Mouse (Mus musculus) megakaryocyte, embryonic 14.5 days (primary cell): ENCODE data around the gene Srrm1. TPM values are rescaled to one million over a fixed set of nuclear protein-coding genes. Genes with fewer than 3 reads are reported as not detected.
A peak's percentile ranks its signal among the peaks of the same experiment; 100 is the strongest.
"Not testable (repeated sequence)": the region's sequence is repeated elsewhere in the genome, so short reads cannot be mapped to it uniquely, and the experiment has no call there.

ENCODE experiments used
- H3K27me3 ChIP-seq: replicated peaks from 2 replicates; pipeline ENCODE3; 2012; ENCODE audit warnings: inconsistent platforms
- H3K36me3 ChIP-seq: replicated peaks from 2 replicates; pipeline ENCODE3; 2012; ENCODE audit warnings: low read length, inconsistent platforms, mixed read lengths
- H3K4me1 ChIP-seq: 2 replicates; pipeline ENCODE4 v1.6.1; 2012; ENCODE audit warnings: inconsistent platforms
- H3K4me3 ChIP-seq: replicated peaks from 2 replicates; pipeline ENCODE3; 2012; ENCODE audit warnings: moderate library complexity, mild to moderate bottlenecking, inconsistent platforms
- H3K9me3 ChIP-seq: 2 replicates; pipeline ENCODE4 v1.6.1; 2012; ENCODE audit warnings: inconsistent platforms
- FLI1 ChIP-seq: IDR thresholded peaks from 2 replicates; pipeline ENCODE4 v1.6.1; 2012; ENCODE audit warnings: low read length, inconsistent platforms, mixed read lengths
- GATA1 ChIP-seq: IDR thresholded peaks from 3 replicates; pipeline ENCODE4 v1.6.1; 2012; ENCODE audit warnings: mixed read lengths, low read length, inconsistent platforms, borderline replicate concordance
- polyA plus RNA-seq: library from polyadenylated mRNA; stranded (reverse); fragments of >175 nt; gene quantifications from 2 replicates; pipeline ENCODE4 v1.2.3, GENCODE M21; 2012; ENCODE audit warnings: low replicate concordance; ENCODE audit not compliant: insufficient read depth

Gene Srrm1
- polyA plus RNA-seq, 1 experiment: 207 TPM

DNA sequence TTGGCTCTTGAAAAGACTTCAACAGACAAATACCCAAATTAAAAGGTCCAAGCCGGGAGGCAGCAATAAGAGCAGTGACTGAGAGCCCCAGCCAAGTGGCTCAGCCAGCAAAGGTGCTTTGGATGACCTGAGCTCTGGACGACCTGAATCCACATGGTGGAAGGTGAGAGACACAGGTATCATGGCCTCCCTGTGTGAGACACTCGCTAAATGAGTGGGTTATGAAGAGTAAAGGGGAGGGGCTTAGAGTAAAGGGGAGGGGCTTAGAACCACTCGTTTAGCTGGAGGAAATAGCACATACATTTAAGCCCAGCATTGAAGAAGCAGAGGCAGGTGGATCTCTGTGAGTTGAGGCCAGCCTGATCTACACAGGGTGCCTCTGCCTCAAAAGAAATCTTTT lies 69.7 kb downstream of the Srrm1 start:
- Histone ChIP-seq H3K4me3 (no peak overlapping the region), H3K9me3 (no peaks in the 10 kb centered on the region), H3K36me3 (no peaks in the 10 kb centered on the region), H3K4me1 (peaks cover 58% of the 10 kb centered on the region), H3K27me3 (no peaks in the 10 kb centered on the region)
- no peak for TF ChIP-seq FLI1
- TF ChIP-seq GATA1: no peak

DNA sequence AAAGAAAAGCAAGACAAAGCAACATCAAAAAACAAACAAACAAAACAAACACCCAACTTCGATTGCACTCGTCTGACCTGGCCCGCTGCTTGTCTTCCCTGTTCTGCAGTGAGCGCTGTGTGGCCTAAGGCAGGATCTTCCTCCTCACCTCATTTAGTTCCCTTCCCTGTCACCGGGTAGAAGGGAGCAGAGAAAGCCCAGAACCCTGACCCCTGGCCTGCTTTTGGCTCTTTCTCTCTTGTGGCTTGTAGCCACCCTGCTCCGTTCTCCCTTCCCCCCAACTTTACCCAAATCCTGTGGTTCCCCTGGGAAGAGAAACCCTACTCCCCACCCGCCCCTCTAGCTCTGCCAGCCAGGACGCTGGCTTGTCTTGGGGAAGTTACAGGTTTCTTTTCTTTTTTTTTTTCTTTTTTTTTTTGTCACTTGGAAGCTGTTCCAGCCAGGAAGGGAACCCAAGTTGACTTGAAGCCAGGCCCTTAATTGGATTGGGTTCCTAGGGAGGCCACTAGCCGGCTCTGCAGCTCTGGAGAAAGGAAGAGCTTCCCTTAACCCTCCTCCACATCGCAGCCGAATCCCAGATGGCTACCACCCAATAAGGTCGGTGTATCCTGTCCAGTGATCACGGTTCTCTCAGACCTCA lies 70.3 kb downstream of the Srrm1 start:
- Histone ChIP-seq H3K4me3 (no peak overlapping the region), H3K4me1 (peaks cover 56% of the 10 kb centered on the region), H3K36me3 (no peaks in the 10 kb centered on the region), H3K9me3 (no peaks in the 10 kb centered on the region), H3K27me3 (no peaks in the 10 kb centered on the region)
- TF ChIP-seq GATA1 (no peak), FLI1 (no peak)

DNA sequence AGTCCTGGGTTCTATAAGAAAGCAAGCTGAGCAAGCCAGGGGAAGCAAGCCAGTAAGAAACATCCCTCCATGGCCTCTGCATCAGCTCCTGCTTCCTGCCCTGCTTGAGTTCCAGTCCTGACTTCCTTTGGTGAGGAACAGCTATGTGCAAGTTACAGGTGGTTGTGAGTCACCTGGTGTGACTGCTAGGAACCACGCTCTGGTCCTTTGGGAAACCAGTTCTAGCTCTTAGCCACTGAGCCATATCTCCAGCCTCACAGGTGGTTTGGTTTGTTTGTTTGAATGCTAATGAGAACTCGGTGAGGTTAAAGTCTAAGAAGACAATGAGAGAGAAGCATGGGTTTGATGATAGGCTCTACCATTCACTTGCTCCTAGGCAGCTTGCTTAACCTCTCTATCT lies 73.1 kb downstream of the Srrm1 start:
- peaks cover 55% of the 10 kb centered on the region for H3K4me1 ChIP-seq
- not testable (repeated sequence) for H3K36me3 ChIP-seq, H3K27me3 ChIP-seq, H3K9me3 ChIP-seq, H3K4me3 ChIP-seq

DNA sequence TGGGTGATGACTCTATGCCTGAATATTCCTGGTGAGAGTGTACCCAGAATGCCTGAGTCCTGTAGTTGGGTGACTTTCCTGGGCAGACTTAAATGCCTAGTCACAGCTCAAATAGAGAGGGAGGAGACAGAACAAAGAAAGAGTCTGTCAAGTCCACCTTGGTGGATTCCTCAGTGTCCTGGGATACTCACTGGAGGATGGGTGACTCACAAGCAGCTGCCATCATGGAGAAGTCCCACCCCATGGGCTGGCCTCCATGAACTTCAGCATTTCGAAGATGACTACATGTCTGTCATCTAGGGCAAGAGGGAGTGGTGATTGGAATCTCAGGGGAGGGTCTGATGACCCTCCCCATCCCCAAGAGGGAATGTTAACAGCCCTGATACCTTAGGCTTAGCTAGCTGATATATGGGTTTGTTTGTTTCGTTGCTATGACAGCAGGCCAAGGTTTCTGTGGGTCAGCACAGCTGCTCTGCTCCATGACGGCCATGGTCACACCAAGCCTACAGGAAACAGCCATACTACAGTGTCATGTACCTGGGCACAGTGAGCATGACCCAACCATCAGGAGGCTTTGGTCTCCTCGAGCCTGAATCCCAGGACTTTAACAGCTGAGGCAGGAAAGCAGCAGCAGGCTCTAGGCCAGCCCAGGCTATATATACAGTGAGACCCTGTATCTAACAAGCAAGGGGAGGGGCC lies 76.3 kb downstream of the Srrm1 start:
- Histone ChIP-seq H3K9me3 (no peaks in the 10 kb centered on the region), H3K4me1 (peaks cover 56% of the 10 kb centered on the region), H3K27me3 (no peaks in the 10 kb centered on the region), H3K36me3 (no peaks in the 10 kb centered on the region), H3K4me3 (no peak overlapping the region)
- TF ChIP-seq GATA1 (no peak), FLI1 (no peak)

DNA sequence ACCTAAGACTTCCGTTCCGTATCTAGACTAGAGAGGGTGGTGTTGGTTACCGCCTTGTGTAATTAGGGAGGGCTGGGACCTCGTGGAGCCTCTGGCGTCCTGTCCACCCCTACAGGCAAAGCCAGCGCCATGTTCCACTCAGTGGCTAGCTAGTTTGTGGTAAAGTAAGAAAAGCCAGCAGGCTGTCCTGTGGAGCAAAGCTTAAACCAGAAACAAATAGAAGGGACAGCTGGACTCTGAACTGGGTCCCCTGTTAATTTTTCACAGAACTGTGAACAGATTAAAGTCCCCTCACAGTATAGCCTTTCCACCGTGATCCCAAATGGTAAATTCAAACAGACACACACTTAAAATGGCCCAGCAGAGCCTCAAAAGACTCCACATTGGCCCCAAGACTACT lies 78.4 kb downstream of the Srrm1 start:
- Histone ChIP-seq H3K36me3 (peaks cover 17% of the 10 kb centered on the region), H3K4me1 (peaks cover 59% of the 10 kb centered on the region), H3K27me3 (no peaks in the 10 kb centered on the region), H3K4me3 (no peak overlapping the region), H3K9me3 (no peaks in the 10 kb centered on the region)
- TF ChIP-seq FLI1: no peak
- TF ChIP-seq GATA1: no peak

DNA sequence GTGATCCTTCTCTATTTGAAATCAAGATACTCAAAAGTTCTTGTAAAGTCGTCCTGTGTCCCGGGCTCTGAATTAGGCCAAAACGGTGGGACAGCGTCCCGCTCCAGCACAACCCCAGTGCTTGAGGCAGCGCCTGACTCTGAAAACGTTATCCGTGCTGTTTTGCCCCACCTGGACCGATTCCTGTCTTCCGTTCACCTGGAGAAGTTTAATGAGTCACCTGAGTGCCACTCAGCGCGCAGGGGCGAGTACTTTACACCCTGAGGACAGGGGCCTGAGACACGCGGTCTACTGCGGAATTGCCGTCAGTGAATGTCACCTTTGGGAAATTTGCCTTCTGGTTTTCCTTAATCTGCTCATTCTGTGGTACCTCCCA lies 79.8 kb downstream of the Srrm1 start:
- TF ChIP-seq FLI1 (no peak), GATA1 (no peak)
- Histone ChIP-seq H3K9me3 (no peaks in the 10 kb centered on the region), H3K4me1 (peaks cover 68% of the 10 kb centered on the region), H3K4me3 (peak overlapping the region; percentile 95), H3K36me3 (peaks cover 31% of the 10 kb centered on the region), H3K27me3 (no peaks in the 10 kb centered on the region)

DNA sequence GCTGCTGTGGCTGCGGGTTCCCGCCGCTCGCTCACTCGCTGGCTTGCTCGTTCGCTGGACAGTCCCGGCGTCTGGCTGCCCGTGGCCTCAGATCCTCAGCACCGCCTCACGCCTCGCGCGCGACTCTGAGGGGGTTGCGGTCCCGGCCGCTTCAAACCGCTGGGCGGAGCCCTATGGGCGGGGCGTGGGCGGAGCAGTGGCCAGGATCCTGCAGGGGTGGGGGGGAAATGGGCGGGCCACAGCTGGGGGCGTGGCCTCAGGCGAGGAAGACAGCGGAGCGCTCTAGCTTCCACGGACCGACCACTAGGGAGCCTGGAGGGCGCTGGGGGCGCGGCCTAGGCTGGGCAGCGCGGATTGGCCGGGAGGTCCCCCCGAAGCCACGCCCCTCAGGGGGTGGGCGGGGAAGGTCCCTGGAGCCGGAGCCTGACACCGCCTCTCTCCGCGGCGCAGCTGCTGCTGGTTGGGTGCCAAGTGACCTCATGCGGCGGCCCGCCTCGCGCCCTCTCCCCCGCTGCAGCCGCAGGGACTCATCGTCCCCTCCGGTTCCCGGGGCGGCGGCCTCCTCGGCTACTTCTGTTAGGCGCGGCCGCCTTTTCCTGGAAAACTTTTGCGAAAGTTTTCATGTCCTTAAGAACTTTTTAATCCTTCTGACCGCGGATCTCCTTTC lies 80.3 kb downstream of the Srrm1 start, which contains the start of gene Clic4:
Gene Clic4 (minus strand): TSS at position 175 of the 667 bp plus-strand sequence.
- H3K4me3 ChIP-seq: peak within 1 kb of the TSS; percentile 95
- H3K9me3 ChIP-seq: no peaks in the 10 kb centered on the region
- H3K4me1 ChIP-seq: peaks cover 70% of the 10 kb centered on the region
- H3K36me3 ChIP-seq: peaks cover 36% of the 10 kb centered on the region
- TF ChIP-seq GATA1: no peak
- no peak for TF ChIP-seq FLI1
- no peaks in the 10 kb centered on the region for H3K27me3 ChIP-seq

DNA sequence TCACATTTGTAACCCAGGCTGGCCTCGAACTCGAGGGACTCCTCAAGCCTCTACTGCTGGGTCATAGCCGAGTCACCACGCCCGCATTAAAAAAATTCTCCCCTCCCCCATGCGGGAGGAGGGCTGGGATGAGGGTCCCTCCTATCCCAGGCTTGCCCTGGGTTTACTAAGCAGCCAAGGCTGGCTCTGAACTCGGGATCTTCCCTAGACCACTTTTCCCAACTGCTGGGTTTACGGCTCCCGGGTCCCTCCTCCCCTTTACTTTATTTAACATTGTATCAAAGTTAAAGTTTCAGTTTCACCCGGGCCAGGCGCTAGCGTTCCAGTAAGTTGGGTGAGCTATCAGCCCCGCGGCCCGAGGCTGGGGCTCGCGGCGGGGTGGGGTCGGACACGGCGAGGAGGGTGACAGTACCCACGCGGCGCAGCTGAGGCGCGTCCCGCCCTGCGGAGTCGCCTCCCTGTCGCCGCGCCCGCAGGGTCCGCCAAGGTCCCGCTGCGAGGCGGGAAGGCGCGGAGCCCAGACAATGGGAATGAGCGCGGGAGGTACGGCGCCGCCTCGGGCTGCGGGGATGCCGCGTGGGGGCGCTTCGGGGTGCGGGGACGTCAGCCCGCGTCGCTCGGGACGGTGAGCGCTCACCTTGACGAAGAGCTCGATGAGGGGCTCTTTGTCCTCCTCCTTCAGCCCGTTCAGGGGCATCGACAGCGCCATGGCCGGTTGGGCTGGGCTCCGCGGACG lies 81.1 kb downstream of the Srrm1 start:
- Histone ChIP-seq H3K36me3 (peaks cover 43% of the 10 kb centered on the region), H3K27me3 (no peaks in the 10 kb centered on the region), H3K4me3 (peak overlapping the region; percentile 95), H3K9me3 (no peaks in the 10 kb centered on the region), H3K4me1 (peaks cover 70% of the 10 kb centered on the region)
- TF ChIP-seq FLI1 (no peak), GATA1 (no peak)

DNA sequence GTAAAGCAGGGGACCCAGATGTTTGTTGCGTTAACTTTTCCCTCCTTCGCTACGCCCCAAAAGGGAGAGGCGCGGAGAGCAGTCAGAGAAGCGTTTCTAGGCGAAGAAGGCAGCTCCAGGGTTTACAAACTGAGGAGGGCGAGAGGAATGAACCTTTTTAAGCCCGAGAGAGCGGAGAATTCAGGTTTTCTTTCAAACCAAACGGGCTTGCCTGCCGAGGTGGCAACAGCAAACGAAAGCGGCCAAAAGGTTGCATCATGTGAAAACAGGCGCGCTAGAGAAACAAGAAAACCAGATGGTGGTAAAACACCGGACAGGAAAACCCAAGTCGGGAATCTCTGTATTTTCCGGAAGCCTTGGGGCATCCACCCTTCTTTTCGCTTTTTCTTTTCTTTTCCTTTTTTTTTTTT lies 81.7 kb downstream of the Srrm1 start:
- TF ChIP-seq FLI1 (no peak), GATA1 (no peak)
- Histone ChIP-seq H3K9me3 (no peaks in the 10 kb centered on the region), H3K27me3 (no peaks in the 10 kb centered on the region), H3K36me3 (peaks cover 48% of the 10 kb centered on the region), H3K4me1 (peaks cover 70% of the 10 kb centered on the region), H3K4me3 (peak overlapping the region; percentile 95)

Other genes starting within 250 kb of the Srrm1 start
- gene Runx3, start 232.7 kb downstream of the Srrm1 start, polyA plus RNA-seq: 128 and 414 TPM in 2 replicates
- 19.4 and 27.6 TPM in 2 replicates for gene Clic4, start 80.5 kb downstream of the Srrm1 start, polyA plus RNA-seq
- gene Ncmap, start 44.9 kb upstream of the Srrm1 start, polyA plus RNA-seq: 2.2 TPM in 1 of 2 replicates, not detected in the other
- gene Rcan3, start 80.5 kb upstream of the Srrm1 start, polyA plus RNA-seq: 1.6 and 17.7 TPM in 2 replicates
- 3.6 and 4.5 TPM in 2 replicates for gene Stpg1, start 141.5 kb upstream of the Srrm1 start, polyA plus RNA-seq
- 50.7 and 286 TPM in 2 replicates for gene Nipal3, start 141.7 kb upstream of the Srrm1 start, polyA plus RNA-seq
- not detected in 2 replicates for gene Grhl3, start 220.3 kb upstream of the Srrm1 start, polyA plus RNA-seq